Mouse (Mus musculus): ENCODE results near the gene Gm49321.
A peak's percentile ranks its signal among the peaks of the same experiment; 100 is the strongest.

The Gm49321 gene

GRCm38 (mm10) chr12:74014739-74015270 is 77.4 kb downstream of the Gm49321 start:
- DNase-seq (ENCODE audit: low spot score): peak; percentile 75

- DNase-seq (ENCODE audit: low spot score): no peak
These were observed 78.0 kb downstream of the Gm49321 start for GRCm38 (mm10) chr12:74015491-74015890.
